Mouse (Mus musculus) forebrain, postnatal 0 days (tissue): ENCODE data around the gene Tubg2. TPM values are rescaled to one million over a fixed set of nuclear protein-coding genes. Genes with fewer than 3 reads are reported as not detected.

Experiments
- ATAC-seq: fragments of 200-750 bp; cut with Nextera tagmentation; 2 replicates; pipeline ENCODE4 v1.8.0; 2017; ENCODE audit warnings: mild to moderate bottlenecking, moderate library complexity
- DNase-seq: peaks from one replicate; pipeline ENCODE4 v3.0.0-alpha.2; 2015
- H3K27ac ChIP-seq: fragments of 300-500 bp; sonication (generic); 2 replicates; pipeline ENCODE4 v1.5.1; 2014; ENCODE audit warnings: low read depth, mild to moderate bottlenecking, antibody characterized with exemption, low read length, moderate library complexity, mixed read lengths
- H3K27me3 ChIP-seq: fragments of 300-500 bp; sonication (generic); 2 replicates; pipeline ENCODE4 v1.6.1; 2014; ENCODE audit warnings: mild to moderate bottlenecking, low read length, mixed read lengths; ENCODE audit not compliant: insufficient read depth
- H3K36me3 ChIP-seq: fragments of 300-500 bp; sonication (generic); 2 replicates; pipeline ENCODE4 v1.6.1; 2014; ENCODE audit warnings: mild to moderate bottlenecking, moderate library complexity; ENCODE audit not compliant: insufficient read depth
- H3K4me1 ChIP-seq: fragments of 300-500 bp; sonication (generic); 2 replicates; pipeline ENCODE4 v1.6.1; 2014; ENCODE audit warnings: antibody characterized with exemption; ENCODE audit not compliant: insufficient read depth
- H3K4me2 ChIP-seq: fragments of 300-500 bp; sonication (generic); 2 replicates; pipeline ENCODE4 v1.6.1; 2014; ENCODE audit warnings: low read depth, mild to moderate bottlenecking, moderate library complexity
- H3K4me3 ChIP-seq: fragments of 300-500 bp; sonication (generic); 2 replicates; pipeline ENCODE4 v1.5.1; 2014; ENCODE audit warnings: low read depth, low read length, mixed read lengths
- H3K9ac ChIP-seq: fragments of 300-500 bp; sonication (generic); 2 replicates; pipeline ENCODE4 v1.6.1; 2014; ENCODE audit warnings: mild to moderate bottlenecking
- H3K9me3 ChIP-seq: fragments of 300-500 bp; sonication (generic); 2 replicates; pipeline ENCODE4 v1.6.1; 2016; ENCODE audit warnings: low read length
- CTCF ChIP-seq: sonication (generic); IDR thresholded peaks from 2 replicates; pipeline ENCODE4 v1.5.1; 2016; ENCODE audit warnings: antibody characterized with exemption, control low read depth, low read depth
- WGBS: fragments of 180-500 bp; shearing (Covaris S2); extraction: QIAGEN DNeasy Blood & Tissue Kit; methylation state at CpG from one replicate; pipeline ENCODE4 v1.1.7; 2014; 5-methylcytosine and 5-hydroxymethylcytosine counted together
- polyA plus RNA-seq: library from polyadenylated mRNA; unstranded; fragments of >200 nt; fragmentation: Nextera tagmentation; extraction: Ambion mirVana; gene quantifications from 2 replicates; pipeline ENCODE4 v1.2.1, GENCODE M21; 2015
- total RNA-seq: library from RNA; depleted of rRNA; stranded (reverse); fragments of >200 nt; gene quantifications from 2 replicates; pipeline ENCODE4 v1.2.3, GENCODE M21; 2014

Gene Tubg2
- total and polyA plus RNA-seq, 2 experiments from 2014 or later: 28.6 to 69.7 TPM

- no peak for TF ChIP-seq CTCF
- peaks cover 9% of the 10 kb centered on the region for H3K36me3 ChIP-seq
- H3K9me3 ChIP-seq: no peaks in the 10 kb centered on the region
- under 1% methylated on average over 31 of the region's 31 CpGs for WGBS
- peak overlapping the region; percentile 29; the same call in 1 of the 2 replicates for H3K9ac ChIP-seq
- peaks cover 18% of the 10 kb centered on the region for H3K4me1 ChIP-seq
- H3K4me2 ChIP-seq: peak overlapping the region; percentile 61
- peaks cover 48% of the 10 kb centered on the region for H3K27me3 ChIP-seq
- peak overlapping the region; percentile 74; the same call in 1 of the 2 replicates for H3K27ac ChIP-seq
- peak overlapping the region; percentile 71 for H3K4me3 ChIP-seq
- ATAC-seq (peak; percentile 62), DNase-seq (peak; percentile 83)
Measured at GRCm38 (mm10) chr11:101171721-101172433, 16.2 kb downstream of the Tubg2 start.

- Histone ChIP-seq H3K27me3 (peaks cover 49% of the 10 kb centered on the region), H3K4me2 (peak overlapping the region; percentile 61), H3K36me3 (peaks cover 5% of the 10 kb centered on the region; the same call in 1 of the 2 replicates), H3K9me3 (no peaks in the 10 kb centered on the region), H3K4me1 (peaks cover 18% of the 10 kb centered on the region), H3K9ac (peak overlapping the region; percentile 29; the same call in 1 of the 2 replicates), H3K4me3 (peak overlapping the region; percentile 71), H3K27ac (peak overlapping the region; percentile 74; the same call in 1 of the 2 replicates)
- ATAC-seq: no peak
- no peak for TF ChIP-seq CTCF
- no peak for DNase-seq
- 13% methylated on average over 5 of the region's 5 CpGs for WGBS
Measured at GRCm38 (mm10) chr11:101172434-101172815, 16.7 kb downstream of the Tubg2 start.

- H3K9ac ChIP-seq: no peak overlapping the region
Measured at GRCm38 (mm10) chr11:101173112-101173511, 17.4 kb downstream of the Tubg2 start.

GRCm38 (mm10) chr11:101173631-101174388 is 18.1 kb downstream of the Tubg2 start:
- peaks cover 44% of the 10 kb centered on the region for H3K27me3 ChIP-seq
- no peaks in the 10 kb centered on the region for H3K36me3 ChIP-seq
- H3K9ac ChIP-seq: peak overlapping the region; percentile 39
- peak; percentile 87 for DNase-seq
- H3K4me1 ChIP-seq: peaks cover 18% of the 10 kb centered on the region
- peak overlapping the region; percentile 53 for H3K4me2 ChIP-seq
- H3K4me3 ChIP-seq: peak overlapping the region; percentile 34
- H3K27ac ChIP-seq: no peak overlapping the region
- TF ChIP-seq CTCF: peak; percentile 93
- 3% methylated on average over 61 of the region's 61 CpGs for WGBS
- H3K9me3 ChIP-seq: no peaks in the 10 kb centered on the region
- peak; percentile 61 for ATAC-seq

More at GRCm38 (mm10) chr11:101173112-101173511, 17.4 kb downstream of the Tubg2 start:
- Histone ChIP-seq H3K4me2 (peak overlapping the region; percentile 53), H3K9me3 (no peaks in the 10 kb centered on the region), H3K36me3 (no peaks in the 10 kb centered on the region; the same call in 1 of the 2 replicates), H3K4me1 (peaks cover 18% of the 10 kb centered on the region), H3K27ac (no peak overlapping the region), H3K4me3 (peak overlapping the region; percentile 34; the same call in 1 of the 2 replicates), H3K27me3 (peaks cover 51% of the 10 kb centered on the region)
- WGBS: 10% methylated on average over 11 of the region's 11 CpGs
- DNase-seq (no peak), ATAC-seq (no peak)
- TF ChIP-seq CTCF: no peak

GRCm38 (mm10) chr11:101174389-101174745 is 18.7 kb downstream of the Tubg2 start:
- Histone ChIP-seq H3K27ac (no peak overlapping the region), H3K4me1 (peaks cover 18% of the 10 kb centered on the region), H3K9ac (peak overlapping the region; percentile 39), H3K27me3 (peaks cover 39% of the 10 kb centered on the region), H3K4me3 (peak overlapping the region; percentile 34), H3K9me3 (no peaks in the 10 kb centered on the region), H3K36me3 (no peaks in the 10 kb centered on the region), H3K4me2 (peak overlapping the region; percentile 53)
- no peak for TF ChIP-seq CTCF
- 34% methylated on average over 9 of the region's 9 CpGs for WGBS
- ATAC-seq: no peak
- DNase-seq: no peak

GRCm38 (mm10) chr11:101174851-101175628 is 19.3 kb downstream of the Tubg2 start, which contains the start of gene Ccr10:
Gene Ccr10 (minus strand): TSS chr11:101175443.
- Histone ChIP-seq H3K4me2 (peak within 1 kb of the TSS; percentile 56), H3K9ac (peak within 1 kb of the TSS; percentile 43), H3K9me3 (no peaks in the 10 kb centered on the region), H3K36me3 (no peaks in the 10 kb centered on the region), H3K4me1 (peaks cover 18% of the 10 kb centered on the region), H3K4me3 (peak within 1 kb of the TSS; percentile 34), H3K27ac (no peak within 1 kb of the TSS), H3K27me3 (peaks cover 36% of the 10 kb centered on the region)
- ATAC-seq (no peak), DNase-seq (peak; percentile 47)
- WGBS: 20% methylated on average over 14 of the region's 14 CpGs
- TF ChIP-seq CTCF: peak; percentile 58
